Mouse (Mus musculus) midbrain, postnatal 0 days (tissue): ENCODE data around the gene Olfr412. TPM values are rescaled to one million over a fixed set of nuclear protein-coding genes. Genes with fewer than 3 reads are reported as not detected.
A peak's percentile ranks its signal among the peaks of the same experiment; 100 is the strongest.

Source experiments
- ATAC-seq: fragments of 200-750 bp; cut with Nextera tagmentation; 2 replicates; pipeline ENCODE4 v1.8.0; 2017; ENCODE audit warnings: moderate number of reproducible peaks, mild to moderate bottlenecking, moderate TSS enrichment, moderate library complexity; ENCODE audit not compliant: low FRiP score
- DNase-seq: peaks from one replicate; pipeline ENCODE4 v3.0.0-alpha.2; 2015; ENCODE audit warnings: low spot score
- H3K27ac ChIP-seq: fragments of 300-500 bp; sonication (generic); 2 replicates; pipeline ENCODE4 v1.5.1; 2014; ENCODE audit warnings: low read depth, mild to moderate bottlenecking, low read length, mixed read lengths
- H3K27me3 ChIP-seq: fragments of 300-500 bp; sonication (generic); 2 replicates; pipeline ENCODE4 v1.6.1; 2014; ENCODE audit warnings: low read length, control low read depth, mixed read lengths; ENCODE audit not compliant: insufficient read depth
- H3K36me3 ChIP-seq: fragments of 300-500 bp; sonication (generic); 2 replicates; pipeline ENCODE4 v1.6.1; 2014; ENCODE audit warnings: low read length, control low read depth, mixed read lengths; ENCODE audit not compliant: insufficient read depth
- H3K4me1 ChIP-seq: fragments of 300-500 bp; sonication (generic); 2 replicates; pipeline ENCODE4 v1.6.1; 2014; ENCODE audit warnings: mild to moderate bottlenecking, control low read depth, antibody characterized with exemption, low read length, mixed read lengths; ENCODE audit not compliant: insufficient read depth
- H3K4me2 ChIP-seq: fragments of 300-500 bp; sonication (generic); 2 replicates; pipeline ENCODE4 v1.6.1; 2014; ENCODE audit warnings: low read depth, mild to moderate bottlenecking, low read length, mixed read lengths; ENCODE audit not compliant: poor library complexity, severe bottlenecking
- H3K4me3 ChIP-seq: fragments of 300-500 bp; sonication (generic); 2 replicates; pipeline ENCODE4 v1.5.1; 2014; ENCODE audit warnings: low read depth, mild to moderate bottlenecking, low read length, moderate library complexity
- H3K9ac ChIP-seq: fragments of 300-500 bp; sonication (generic); replicated peaks from 2 replicates; pipeline ENCODE4 v1.6.1; 2014; ENCODE audit warnings: mild to moderate bottlenecking, low read length, moderate library complexity, mixed read lengths; ENCODE audit not compliant: poor library complexity, severe bottlenecking
- H3K9me3 ChIP-seq: fragments of 300-500 bp; sonication (generic); 2 replicates; pipeline ENCODE4 v1.6.1; 2016; ENCODE audit warnings: low read length, control low read depth
- CTCF ChIP-seq: IDR thresholded peaks from 2 replicates; pipeline ENCODE4 v1.5.1; 2016; ENCODE audit warnings: antibody characterized with exemption, mild to moderate bottlenecking
- WGBS: fragments of 180-500 bp; shearing (Covaris S2); extraction: QIAGEN DNeasy Blood & Tissue Kit; methylation state at CpG from one replicate; pipeline ENCODE4 v1.1.7; 2014; 5-methylcytosine and 5-hydroxymethylcytosine counted together
- polyA plus RNA-seq: library from polyadenylated mRNA; unstranded; fragments of >200 nt; fragmentation: Nextera tagmentation; extraction: Ambion mirVana; gene quantifications from 2 replicates; pipeline ENCODE4 v1.2.1, GENCODE M21; 2015
- total RNA-seq: library from RNA; depleted of rRNA; stranded (reverse); fragments of >200 nt; gene quantifications from 2 replicates; pipeline ENCODE4 v1.2.3, GENCODE M21; 2014

The Olfr412 gene
- total and polyA plus RNA-seq, 2 experiments from 2014 or later = not detected

GRCm38 (mm10) chr11:74376847-74377246 is 15.0 kb downstream of the Olfr412 start:
- no peaks in the 10 kb centered on the region for H3K27me3 ChIP-seq
- H3K4me1 ChIP-seq = no peaks in the 10 kb centered on the region
- peak; percentile 85 for ATAC-seq
- H3K27ac ChIP-seq = no peak overlapping the region
- no peak overlapping the region for H3K9ac ChIP-seq
- 69% methylated on average over 3 of the region's 3 CpGs for WGBS
- peak; percentile 84 for DNase-seq
- peak; percentile 88 for TF ChIP-seq CTCF
- H3K4me2 ChIP-seq = no peak overlapping the region
- no peaks in the 10 kb centered on the region for H3K36me3 ChIP-seq
- H3K4me3 ChIP-seq = no peak overlapping the region
- H3K9me3 ChIP-seq = no peaks in the 10 kb centered on the region

DNA sequence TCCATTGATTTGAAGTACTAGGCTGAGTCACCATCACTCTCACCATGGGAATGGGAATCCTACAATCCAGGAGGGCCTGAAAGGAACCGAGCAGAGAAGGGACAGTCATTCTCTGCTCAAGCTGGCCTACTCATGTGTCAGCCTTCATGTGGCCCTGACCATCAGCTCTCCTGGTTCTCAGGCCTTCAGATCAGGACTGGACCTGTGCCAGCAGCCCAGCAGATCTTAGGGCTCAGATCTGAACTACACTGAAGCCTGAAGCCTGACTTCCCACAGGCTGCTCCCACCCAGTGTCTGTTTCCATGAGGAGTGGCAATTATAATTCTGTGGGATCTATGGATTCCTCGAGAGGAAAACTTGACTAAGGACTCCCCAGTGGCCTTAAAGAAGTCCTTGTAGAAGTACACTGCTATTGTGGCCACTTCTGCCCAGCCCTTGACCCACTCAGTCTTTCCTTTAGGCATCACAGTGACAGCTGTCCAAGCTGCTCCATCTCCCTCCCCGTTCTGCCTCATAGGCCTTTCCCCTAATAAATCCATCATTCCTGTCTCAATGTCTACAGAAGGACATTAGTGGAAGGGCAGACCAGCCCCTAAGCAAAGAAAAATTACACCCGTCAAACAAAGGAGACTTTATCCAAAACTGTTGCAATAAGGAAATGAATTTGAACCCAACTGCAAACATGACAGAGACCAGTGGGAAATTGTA is 17.5 kb downstream of the Olfr412 start:
- Histone ChIP-seq H3K9me3 (no peaks in the 10 kb centered on the region), H3K27ac (no peak overlapping the region), H3K4me1 (no peaks in the 10 kb centered on the region), H3K4me2 (no peak overlapping the region), H3K36me3 (no peaks in the 10 kb centered on the region), H3K27me3 (no peaks in the 10 kb centered on the region), H3K9ac (no peak overlapping the region), H3K4me3 (no peak overlapping the region)
- WGBS = 75% methylated on average over 4 of the region's 4 CpGs
- DNase-seq (no peak), ATAC-seq (no peak)
- TF ChIP-seq CTCF = no peak

GRCm38 (mm10) chr11:74385674-74386073 is 23.8 kb downstream of the Olfr412 start:
- ATAC-seq (no peak), DNase-seq (no peak)
- WGBS = 74% methylated on average over 9 of the region's 9 CpGs
- no peak for TF ChIP-seq CTCF
- no peak overlapping the region for H3K9ac ChIP-seq
- H3K36me3 ChIP-seq = peaks cover 13% of the 10 kb centered on the region; the same call in 1 of the 2 replicates
- H3K9me3 ChIP-seq = no peaks in the 10 kb centered on the region
- H3K4me2 ChIP-seq = no peak overlapping the region
- H3K27ac ChIP-seq = no peak overlapping the region
- no peaks in the 10 kb centered on the region for H3K4me1 ChIP-seq
- H3K27me3 ChIP-seq = no peaks in the 10 kb centered on the region
- H3K4me3 ChIP-seq = no peak overlapping the region

GRCm38 (mm10) chr11:74387203-74387602 is 25.3 kb downstream of the Olfr412 start:
- Histone ChIP-seq H3K9ac (no peak overlapping the region), H3K27ac (no peak overlapping the region), H3K4me1 (no peaks in the 10 kb centered on the region), H3K4me3 (no peak overlapping the region), H3K27me3 (no peaks in the 10 kb centered on the region), H3K36me3 (peaks cover 22% of the 10 kb centered on the region; the same call in 1 of the 2 replicates), H3K4me2 (no peak overlapping the region), H3K9me3 (no peaks in the 10 kb centered on the region)
- no peak for ATAC-seq
- 85% methylated on average over 5 of the region's 5 CpGs for WGBS
- TF ChIP-seq CTCF = no peak
- no peak for DNase-seq

GRCm38 (mm10) chr11:74391899-74392298 is 30.0 kb downstream of the Olfr412 start:
- Histone ChIP-seq H3K27me3 (no peaks in the 10 kb centered on the region), H3K27ac (no peak overlapping the region), H3K4me2 (no peak overlapping the region), H3K9ac (no peak overlapping the region), H3K36me3 (peaks cover 32% of the 10 kb centered on the region), H3K4me3 (no peak overlapping the region), H3K9me3 (no peaks in the 10 kb centered on the region), H3K4me1 (no peaks in the 10 kb centered on the region)
- WGBS = 91% methylated on average over 11 of the region's 11 CpGs
- no peak for DNase-seq
- TF ChIP-seq CTCF = no peak
- ATAC-seq = no peak

DNA sequence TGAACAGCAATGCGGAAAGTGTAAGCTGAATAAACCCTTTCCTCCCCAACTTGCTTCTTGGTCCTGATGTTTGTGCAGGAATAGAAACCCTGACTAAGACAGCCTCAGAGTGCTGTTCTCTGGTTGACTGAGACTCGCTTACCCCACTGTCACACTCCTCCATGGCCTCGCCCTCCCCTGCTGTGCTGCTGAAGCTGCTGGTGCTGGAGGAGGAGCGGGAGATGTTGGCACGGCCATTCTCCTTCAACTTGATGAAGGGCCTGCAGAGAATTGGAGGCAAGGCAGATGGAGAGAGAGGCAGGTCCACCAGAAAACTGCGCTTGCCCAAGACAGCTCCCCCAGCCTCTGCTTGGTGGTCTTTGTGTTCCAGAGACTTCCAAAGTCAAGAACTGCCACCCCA is 31.0 kb downstream of the Olfr412 start:
- no peaks in the 10 kb centered on the region for H3K27me3 ChIP-seq
- TF ChIP-seq CTCF = no peak
- peaks cover 35% of the 10 kb centered on the region for H3K36me3 ChIP-seq
- H3K4me2 ChIP-seq = no peak overlapping the region
- DNase-seq (no peak), ATAC-seq (no peak)
- no peak overlapping the region for H3K4me3 ChIP-seq
- H3K9me3 ChIP-seq = no peaks in the 10 kb centered on the region
- H3K9ac ChIP-seq = no peak overlapping the region
- H3K27ac ChIP-seq = no peak overlapping the region
- 79% methylated on average over 6 of the region's 6 CpGs for WGBS
- H3K4me1 ChIP-seq = no peaks in the 10 kb centered on the region
